Mouse (Mus musculus) hindbrain, embryonic 10.5 days (tissue): ENCODE data around the gene CK137956. TPM values are rescaled to one million over a fixed set of nuclear protein-coding genes. Genes with fewer than 3 reads are reported as not detected.

Experiments
- DNase-seq: peaks from one replicate; pipeline ENCODE4 v3.0.0-alpha.2; 2017; ENCODE audit warnings: low spot score
- H3K27ac ChIP-seq: fragments of 300-500 bp; sonication (generic); 2 replicates; pipeline ENCODE4 v1.5.1; 2016; ENCODE audit warnings: mild to moderate bottlenecking, moderate library complexity
- H3K27me3 ChIP-seq: fragments of 300-500 bp; sonication (generic); 2 replicates; pipeline ENCODE4 v1.6.1; 2016; ENCODE audit warnings: mild to moderate bottlenecking; ENCODE audit not compliant: poor library complexity, insufficient read depth, severe bottlenecking
- H3K36me3 ChIP-seq: fragments of 300-500 bp; sonication (generic); 2 replicates; pipeline ENCODE4 v1.6.1; 2016; ENCODE audit warnings: mild to moderate bottlenecking, moderate library complexity
- H3K4me1 ChIP-seq: fragments of 300-500 bp; sonication (generic); replicated peaks from 2 replicates; pipeline ENCODE4 v1.6.1; 2016; ENCODE audit warnings: mild to moderate bottlenecking
- H3K4me3 ChIP-seq: fragments of 300-500 bp; sonication (generic); 2 replicates; pipeline ENCODE4 v1.5.1; 2016; ENCODE audit warnings: mild to moderate bottlenecking, moderate library complexity
- H3K9me3 ChIP-seq: fragments of 300-500 bp; sonication (generic); 2 replicates; pipeline ENCODE4 v1.6.1; 2016; ENCODE audit warnings: mild to moderate bottlenecking, moderate library complexity
- WGBS: fragments of 180-500 bp; shearing (Covaris S2); methylation state at CpG from one replicate; pipeline ENCODE4 v1.1.7; 2016; 5-methylcytosine and 5-hydroxymethylcytosine counted together
- polyA plus RNA-seq: library from polyadenylated mRNA; unstranded; fragments of >200 nt; fragmentation: Nextera tagmentation; extraction: Ambion mirVana; gene quantifications from 2 replicates; pipeline ENCODE4 v1.2.1, GENCODE M21; 2016

The CK137956 gene
- polyA plus RNA-seq, 1 experiment from 2014 or later, result 1.0 TPM

GRCm38 (mm10) chr4:127889071-127889470 lies 81.7 kb downstream of the CK137956 start:
- H3K36me3 ChIP-seq, result no peaks in the 10 kb centered on the region
- no peaks in the 10 kb centered on the region for H3K27me3 ChIP-seq
- no peak overlapping the region for H3K27ac ChIP-seq
- no peaks in the 10 kb centered on the region for H3K4me1 ChIP-seq
- no peak for DNase-seq
- WGBS, result 87% methylated on average over 7 of the region's 7 CpGs
- no peak overlapping the region for H3K4me3 ChIP-seq
- H3K9me3 ChIP-seq, result peaks cover 11% of the 10 kb centered on the region

DNA sequence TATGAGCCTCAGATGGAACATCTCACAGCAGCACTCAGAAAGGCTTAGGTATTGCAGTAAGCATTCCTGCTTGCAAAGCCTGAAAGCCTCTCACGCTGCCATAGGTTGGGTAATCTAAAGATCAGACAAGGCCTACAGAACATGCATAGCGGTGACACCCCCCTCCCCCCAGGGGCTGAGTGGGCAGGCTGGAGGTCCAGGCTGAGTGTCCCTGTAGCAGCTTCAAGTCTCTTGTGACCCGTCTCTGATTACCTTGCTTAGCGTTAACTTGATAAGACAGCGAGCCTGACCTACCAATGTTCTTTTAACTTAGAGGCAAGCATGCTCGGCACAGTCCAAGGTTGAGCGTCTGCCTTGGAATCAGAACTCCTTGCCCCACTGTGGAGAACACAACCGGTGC lies 91.8 kb downstream of the CK137956 start:
- Histone ChIP-seq H3K4me3 (no peak overlapping the region), H3K27me3 (no peaks in the 10 kb centered on the region), H3K4me1 (no peaks in the 10 kb centered on the region), H3K9me3 (peaks cover 6% of the 10 kb centered on the region; the same call in 1 of the 2 replicates), H3K36me3 (no peaks in the 10 kb centered on the region), H3K27ac (no peak overlapping the region)
- no peak for DNase-seq
- 95% methylated on average over 8 of the region's 8 CpGs for WGBS

Other genes starting within 250 kb of the CK137956 start
- gene Csmd2, start 16.9 kb upstream of the CK137956 start, polyA plus RNA-seq, result 1.2 and 2.4 TPM in 2 replicates